Mouse (Mus musculus) brain, embryonic 14.5 days (tissue): ENCODE data around the gene Sall4.

Source experiments
- CTCF ChIP-seq: fragments of 200-500 bp; IDR thresholded peaks from 2 replicates; pipeline ENCODE4 v1.5.1; 2012; ENCODE audit warnings: inconsistent platforms, mild to moderate bottlenecking, moderate library complexity, borderline replicate concordance; ENCODE audit not compliant: insufficient read depth, insufficient read length; ENCODE audit errors: extremely low read depth
- POLR2A ChIP-seq: fragments of 200-500 bp; IDR thresholded peaks from 2 replicates; pipeline ENCODE4 v1.6.1; 2012; ENCODE audit warnings: mild to moderate bottlenecking, inconsistent platforms, borderline replicate concordance; ENCODE audit not compliant: poor library complexity, insufficient read depth, insufficient read length, severe bottlenecking; ENCODE audit errors: extremely low read depth

GRCm38 (mm10) chr2:168762411-168762815 is 5.3 kb downstream of the Sall4 start:
- TF ChIP-seq CTCF (no peak), POLR2A (no peak)
